Mouse (Mus musculus) brain, embryonic 14.5 days (tissue): ENCODE data around the gene Pde4d.

ENCODE experiments used
- CTCF ChIP-seq: fragments of 200-500 bp; IDR thresholded peaks from 2 replicates; pipeline ENCODE4 v1.5.1; 2012; ENCODE audit warnings: inconsistent platforms, mild to moderate bottlenecking, moderate library complexity, borderline replicate concordance; ENCODE audit not compliant: insufficient read depth, insufficient read length; ENCODE audit errors: extremely low read depth
- POLR2A ChIP-seq: fragments of 200-500 bp; IDR thresholded peaks from 2 replicates; pipeline ENCODE4 v1.6.1; 2012; ENCODE audit warnings: mild to moderate bottlenecking, inconsistent platforms, borderline replicate concordance; ENCODE audit not compliant: poor library complexity, insufficient read depth, insufficient read length, severe bottlenecking; ENCODE audit errors: extremely low read depth

GRCm38 (mm10) chr13:109689176-109689575 is 1239.4 kb downstream of the Pde4d start:
- TF ChIP-seq CTCF (no peak), POLR2A (no peak)
